Mouse (Mus musculus) MEL (cell line): ENCODE data around the gene Ptx4. TPM values are rescaled to one million over a fixed set of nuclear protein-coding genes. Genes with fewer than 3 reads are reported as not detected.

Experiments used
- DNase-seq: peaks from one replicate; pipeline ENCODE4 v3.0.0; 2011; ENCODE audit warnings: low read depth, low spot score
- H3K27ac ChIP-seq: 2 replicates; pipeline ENCODE4 v1.5.1; 2012; ENCODE audit warnings: low read depth, mild to moderate bottlenecking, control low read depth, low read length, moderate library complexity; ENCODE audit not compliant: control insufficient read depth
- H3K27me3 ChIP-seq, 2 experiments: fragments of 150-350 bp in 1 of 2; sonication (generic) in 1 of 2; 2 replicates each; pipeline ENCODE4 v1.6.1; 2012; ENCODE audit warnings: low read length in 2 of 2, mild to moderate bottlenecking in 2 of 2, improper control_type of control experiment in 1 of 2, moderate library complexity in 1 of 2; ENCODE audit not compliant: insufficient read depth in 2 of 2, control insufficient read depth in 1 of 2
- H3K36me3 ChIP-seq, 2 experiments: 2 replicates each; pipeline ENCODE4 v1.6.1; 2012 to 2014; ENCODE audit warnings: low read length in 2 of 2, improper control_type of control experiment in 1 of 2, inconsistent platforms in 1 of 2, mild to moderate bottlenecking in 1 of 2; ENCODE audit not compliant: insufficient read depth in 2 of 2, control insufficient read depth in 1 of 2
- H3K4me1 ChIP-seq, 2 experiments: fragments of 150-350 bp in 1 of 2; sonication (generic) in 1 of 2; 2 replicates each; pipeline ENCODE4 v1.6.1; 2012; ENCODE audit warnings: low read length in 2 of 2, improper control_type of control experiment in 1 of 2, mild to moderate bottlenecking in 1 of 2; ENCODE audit not compliant: insufficient read depth in 2 of 2, control insufficient read depth in 1 of 2
- H3K4me3 ChIP-seq, 2 experiments: fragments of 150-350 bp in 1 of 2; sonication (generic) in 1 of 2; 2 replicates each; pipeline ENCODE4 v1.5.1; 2012; ENCODE audit warnings: low read depth in 2 of 2, low read length in 2 of 2, mild to moderate bottlenecking in 2 of 2, moderate library complexity in 2 of 2, control low read depth in 1 of 2, improper control_type of control experiment in 1 of 2; ENCODE audit not compliant: control insufficient read depth in 1 of 2, insufficient read depth in 1 of 2
- H3K79me2 ChIP-seq: 2 replicates; pipeline ENCODE4 v1.6.1; 2012; ENCODE audit warnings: mild to moderate bottlenecking, low read length, moderate library complexity; ENCODE audit not compliant: control insufficient read depth, poor library complexity, insufficient read depth
- H3K9ac ChIP-seq: 2 replicates; pipeline ENCODE4 v1.6.1; 2012; ENCODE audit warnings: low read depth, mild to moderate bottlenecking, control low read depth, low read length, moderate library complexity; ENCODE audit not compliant: control insufficient read depth, poor library complexity, severe bottlenecking
- H3K9me3 ChIP-seq: fragments of 150-350 bp; sonication (generic); replicated peaks from 2 replicates; pipeline ENCODE4 v1.6.1; 2012; ENCODE audit warnings: mild to moderate bottlenecking, low read length, improper control_type of control experiment, moderate library complexity; ENCODE audit not compliant: insufficient read depth
- BHLHE40 ChIP-seq: IDR thresholded peaks from 2 replicates; pipeline ENCODE4 v1.6.1; 2012; ENCODE audit warnings: low read depth, mild to moderate bottlenecking, inconsistent platforms, low read length, improper control_type of control experiment, borderline replicate concordance
- GABPA ChIP-seq: IDR thresholded peaks from 2 replicates; pipeline ENCODE4 v1.6.1; 2012; ENCODE audit warnings: low read depth, mild to moderate bottlenecking, inconsistent platforms, low read length, improper control_type of control experiment, moderate library complexity
- GATA1 ChIP-seq: IDR thresholded peaks from 2 replicates; pipeline ENCODE4 v1.6.1; 2011; ENCODE audit warnings: low read depth, low read length, improper control_type of control experiment
- HCFC1 ChIP-seq: IDR thresholded peaks from 2 replicates; pipeline ENCODE4 v1.6.1; 2012; ENCODE audit warnings: low read depth, mild to moderate bottlenecking, inconsistent platforms, low read length, improper control_type of control experiment, moderate library complexity
- JUND ChIP-seq: IDR thresholded peaks from 2 replicates; pipeline ENCODE4 v1.6.1; 2011; ENCODE audit warnings: low read depth, mild to moderate bottlenecking, improper control_type of control experiment, low read length
- KAT2A ChIP-seq: conservative IDR thresholded peaks from 2 replicates; pipeline ENCODE4 v1.6.1; 2012; ENCODE audit warnings: low read depth, low read length, improper control_type of control experiment, inconsistent platforms
- MAFK ChIP-seq: IDR thresholded peaks from 2 replicates; pipeline ENCODE4 v1.6.1; 2011; ENCODE audit warnings: low read depth, mild to moderate bottlenecking, low read length, improper control_type of control experiment, borderline replicate concordance
- MAZ ChIP-seq: IDR thresholded peaks from 2 replicates; pipeline ENCODE4 v1.6.1; 2012; ENCODE audit warnings: low read depth, mild to moderate bottlenecking, inconsistent platforms, low read length, improper control_type of control experiment
- MYB ChIP-seq: IDR thresholded peaks from 2 replicates; pipeline ENCODE4 v1.6.1; 2011; ENCODE audit warnings: mild to moderate bottlenecking, low read depth, low read length, improper control_type of control experiment
- MYC ChIP-seq: IDR thresholded peaks from 2 replicates; pipeline ENCODE4 v1.6.1; 2011; ENCODE audit warnings: low read depth, mild to moderate bottlenecking, low read length, improper control_type of control experiment, moderate library complexity
- NELFE ChIP-seq: IDR thresholded peaks from 2 replicates; pipeline ENCODE4 v1.6.1; 2011; ENCODE audit warnings: low read depth, low read length, improper control_type of control experiment
- POLR2A ChIP-seq, 2 experiments: IDR thresholded peaks; 2 replicates each; pipeline ENCODE4 v1.6.1; 2011 to 2012; ENCODE audit warnings: low read length in 2 of 2, mild to moderate bottlenecking in 2 of 2, control low read depth in 1 of 2, improper control_type of control experiment in 1 of 2, low read depth in 1 of 2, moderate library complexity in 1 of 2; ENCODE audit not compliant: control insufficient read depth in 1 of 2, insufficient read depth in 1 of 2, poor library complexity in 1 of 2
- POLR2AphosphoS2 ChIP-seq: IDR thresholded peaks from 2 replicates; pipeline ENCODE4 v1.6.1; 2011; ENCODE audit warnings: low read length, improper control_type of control experiment
- POLR2AphosphoS5 ChIP-seq: IDR thresholded peaks from 2 replicates; pipeline ENCODE4 v1.6.1; 2012; ENCODE audit warnings: low read depth, borderline replicate concordance, mild to moderate bottlenecking, inconsistent platforms, low read length, moderate library complexity, mixed read lengths
- RAD21 ChIP-seq: IDR thresholded peaks from 2 replicates; pipeline ENCODE4 v1.6.1; 2011; ENCODE audit warnings: mild to moderate bottlenecking, low read depth, low read length, improper control_type of control experiment
- SIN3A ChIP-seq: IDR thresholded peaks from 2 replicates; pipeline ENCODE4 v1.6.1; 2012; ENCODE audit warnings: low read length, improper control_type of control experiment, inconsistent platforms
- ZKSCAN1 ChIP-seq: IDR thresholded peaks from 2 replicates; pipeline ENCODE4 v1.6.1; 2012; ENCODE audit warnings: low read depth, mild to moderate bottlenecking, inconsistent platforms, low read length, improper control_type of control experiment, moderate library complexity
- ZMIZ1 ChIP-seq: IDR thresholded peaks from 2 replicates; pipeline ENCODE4 v1.6.1; 2012; ENCODE audit warnings: low read depth, mild to moderate bottlenecking, inconsistent platforms, low read length, improper control_type of control experiment, moderate library complexity
- polyA plus RNA-seq, 2 experiments: library from polyadenylated mRNA; stranded (reverse) in 1 of 2; unstranded in 1 of 2; fragments of >175 nt in 1 of 2; fragments of >200 nt in 1 of 2; gene quantifications; 2 replicates each; pipeline versions ENCODE4 v1.2.1 to v1.2.4; 2012; ENCODE audit warnings: low replicate concordance in 2 of 2, low read depth in 1 of 2; ENCODE audit not compliant: insufficient read length in 2 of 2, insufficient read depth in 1 of 2, missing spikeins in 1 of 2
- total RNA-seq: library from RNA; depleted of rRNA; stranded (reverse); fragments of 300-350 nt; gene quantifications from 2 replicates; pipeline ENCODE4 v1.2.3, GENCODE M21; 2012

Gene Ptx4
- total and polyA plus RNA-seq, 3 experiments, result not detected

GRCm38 (mm10) chr17:25111220-25111619 lies 9.3 kb upstream of the Ptx4 start:
- Histone ChIP-seq H3K36me3 (peaks cover 2 to 4% of the 10 kb centered on the region in 2 experiments; a peak in 3 of 4 replicates), H3K79me2 (peaks cover 11% of the 10 kb centered on the region)
- no peak for DNase-seq
- no peak for TF ChIP-seq ZMIZ1
- no peak for TF ChIP-seq POLR2AphosphoS2
- TF ChIP-seq BHLHE40, result no peak
- TF ChIP-seq MYB, result no peak
- TF ChIP-seq, all 39 proteins: peak for 0
- peaks cover 0 to 8% of the 10 kb centered on the region in 2 experiments; a peak in 2 of 4 replicates for H3K4me1 ChIP-seq
- H3K9me3 ChIP-seq, result no peaks in the 10 kb centered on the region
- no peak overlapping the region for H3K9ac ChIP-seq
- no peaks in the 10 kb centered on the region for H3K27me3 ChIP-seq
- no peak overlapping the region for H3K27ac ChIP-seq
- H3K4me3 ChIP-seq, result no peak overlapping the region

- H3K79me2 ChIP-seq, result peaks cover 11% of the 10 kb centered on the region
- H3K9me3 ChIP-seq, result no peaks in the 10 kb centered on the region
- H3K9ac ChIP-seq, result no peak overlapping the region
- no peak overlapping the region for H3K27ac ChIP-seq
- no peaks in the 10 kb centered on the region for H3K27me3 ChIP-seq
- no peak overlapping the region for H3K4me3 ChIP-seq
- H3K36me3 ChIP-seq, result peaks cover 2 to 4% of the 10 kb centered on the region in 2 experiments; a peak in 3 of 4 replicates
- H3K4me1 ChIP-seq, result peaks cover 0 to 11% of the 10 kb centered on the region in 2 experiments; a peak in 2 of 4 replicates
- no peak for DNase-seq
- TF ChIP-seq GABPA, result no peak
- no peak for TF ChIP-seq MYC
- no peak for TF ChIP-seq SIN3A
- TF ChIP-seq HCFC1, result no peak
- TF ChIP-seq POLR2AphosphoS5, result no peak
- TF ChIP-seq POLR2AphosphoS2, result no peak
- TF ChIP-seq MAFK, result no peak
- TF ChIP-seq RAD21, result no peak
- no peak for TF ChIP-seq KAT2A
- no peak for TF ChIP-seq MAZ
- TF ChIP-seq POLR2A (IDR thresholded peaks at IDR 0.05; ENCODE audit: control insufficient read depth in 1 of 2, insufficient read depth in 1 of 2, low read depth in 1 of 2, low read length in 2 of 2, poor library complexity in 1 of 2), result no peak
- TF ChIP-seq JUND, result no peak
- no peak for TF ChIP-seq ZMIZ1
- no peak for TF ChIP-seq MYB
- no peak for TF ChIP-seq ZKSCAN1
- TF ChIP-seq NELFE, result no peak
- no peak for TF ChIP-seq GATA1
Measured at GRCm38 (mm10) chr17:25111739-25112422, 8.7 kb upstream of the Ptx4 start.
